Mouse (Mus musculus) hindbrain, postnatal 0 days (tissue): ENCODE results near the gene Olfr30. TPM values are rescaled to one million over a fixed set of nuclear protein-coding genes. Genes with fewer than 3 reads are reported as not detected.
A peak's percentile ranks its signal among the peaks of the same experiment; 100 is the strongest.
"Not testable (repeated sequence)": the region's sequence is repeated elsewhere in the genome, so short reads cannot be mapped to it uniquely, and the experiment has no call there.

Experiments used
- ATAC-seq: fragments of 200-750 bp; cut with Nextera tagmentation; 2 replicates; pipeline ENCODE4 v1.8.0; 2017; ENCODE audit warnings: mild to moderate bottlenecking, moderate TSS enrichment, moderate library complexity
- DNase-seq: peaks from one replicate; pipeline ENCODE4 v3.0.0-alpha.2; 2015; ENCODE audit warnings: low spot score
- H3K27ac ChIP-seq: fragments of 300-500 bp; sonication (generic); 2 replicates; pipeline ENCODE4 v1.5.1; 2014; ENCODE audit warnings: mild to moderate bottlenecking
- H3K27me3 ChIP-seq: fragments of 300-500 bp; sonication (generic); 2 replicates; pipeline ENCODE4 v1.6.1; 2014; ENCODE audit warnings: low read length, mixed read lengths; ENCODE audit not compliant: insufficient read depth
- H3K36me3 ChIP-seq: fragments of 300-500 bp; sonication (generic); 2 replicates; pipeline ENCODE4 v1.6.1; 2014; ENCODE audit warnings: low read length, mixed read lengths; ENCODE audit not compliant: insufficient read depth
- H3K4me1 ChIP-seq: fragments of 300-500 bp; sonication (generic); 2 replicates; pipeline ENCODE4 v1.6.1; 2014; ENCODE audit warnings: antibody characterized with exemption, low read length, mixed read lengths; ENCODE audit not compliant: insufficient read depth
- H3K4me2 ChIP-seq: fragments of 300-500 bp; sonication (generic); 2 replicates; pipeline ENCODE4 v1.6.1; 2014; ENCODE audit warnings: low read depth, mild to moderate bottlenecking, low read length, moderate library complexity, mixed read lengths
- H3K4me3 ChIP-seq: fragments of 300-500 bp; sonication (generic); 2 replicates; pipeline ENCODE4 v1.5.1; 2014; ENCODE audit warnings: low read length
- H3K9ac ChIP-seq: fragments of 300-500 bp; sonication (generic); replicated peaks from 2 replicates; pipeline ENCODE4 v1.6.1; 2014; ENCODE audit warnings: mild to moderate bottlenecking, low read length, moderate library complexity, mixed read lengths
- H3K9me3 ChIP-seq: fragments of 300-500 bp; sonication (generic); 2 replicates; pipeline ENCODE4 v1.6.1; 2016; ENCODE audit warnings: low read length, mixed read lengths
- CTCF ChIP-seq: IDR thresholded peaks from 2 replicates; pipeline ENCODE4 v1.5.1; 2016; ENCODE audit warnings: antibody characterized with exemption, control low read depth, low read depth
- WGBS: fragments of 180-500 bp; shearing (Covaris S2); extraction: QIAGEN DNeasy Blood & Tissue Kit; methylation state at CpG from one replicate; pipeline ENCODE4 v1.1.7; 2014; 5-methylcytosine and 5-hydroxymethylcytosine counted together
- polyA plus RNA-seq: library from polyadenylated mRNA; unstranded; fragments of >200 nt; fragmentation: Nextera tagmentation; extraction: Ambion mirVana; gene quantifications from 2 replicates; pipeline ENCODE4 v1.2.1, GENCODE M21; 2015
- total RNA-seq: library from RNA; depleted of rRNA; stranded (reverse); fragments of >200 nt; gene quantifications from 2 replicates; pipeline ENCODE4 v1.2.3, GENCODE M21; 2014; rRNA removed

Olfr30 gene
- not detected in 2 replicates for total RNA-seq
- polyA plus RNA-seq: not detected in 2 replicates

GRCm38 (mm10) chr11:58462170-58462569 lies at the start of gene Olfr30:
Gene Olfr30, minus strand, starts transcription at chr11:58462270.
- H3K27me3 ChIP-seq: no peaks in the 10 kb centered on the region
- no peaks in the 10 kb centered on the region for H3K36me3 ChIP-seq
- no peak within 1 kb of the TSS for H3K9ac ChIP-seq
- no peak within 1 kb of the TSS for H3K4me2 ChIP-seq
- H3K9me3 ChIP-seq: no peaks in the 10 kb centered on the region
- ATAC-seq (no peak), DNase-seq (no peak)
- no peak within 1 kb of the TSS for H3K4me3 ChIP-seq
- H3K4me1 ChIP-seq: no peaks in the 10 kb centered on the region
- H3K27ac ChIP-seq: no peak within 1 kb of the TSS
- TF ChIP-seq CTCF: no peak

- H3K9me3 ChIP-seq, H3K27me3 ChIP-seq, H3K4me1 ChIP-seq, DNase-seq, ATAC-seq, H3K27ac ChIP-seq, H3K36me3 ChIP-seq, H3K4me2 ChIP-seq, H3K4me3 ChIP-seq, H3K9ac ChIP-seq: not testable (repeated sequence)
- 91% methylated on average over 19 of the region's 19 CpGs for WGBS
Observed at GRCm38 (mm10) chr11:58509058-58509457, 47.0 kb upstream of the Olfr30 start.

- not testable (repeated sequence) for H3K4me2 ChIP-seq, H3K4me1 ChIP-seq, H3K36me3 ChIP-seq, H3K27me3 ChIP-seq, DNase-seq, H3K4me3 ChIP-seq, ATAC-seq, H3K9me3 ChIP-seq, H3K27ac ChIP-seq, H3K9ac ChIP-seq
Observed at GRCm38 (mm10) chr11:58502472-58502871, 40.4 kb upstream of the Olfr30 start, which contains the start of gene Olfr331. Gene Olfr331, minus strand, starts transcription at chr11:58502572.

GRCm38 (mm10) chr11:58499290-58499689 lies 37.2 kb upstream of the Olfr30 start:
- no peak for ATAC-seq
- H3K9ac ChIP-seq: no peak overlapping the region
- peak; percentile 69 for DNase-seq

GRCm38 (mm10) chr11:58498761-58499160 lies 36.7 kb upstream of the Olfr30 start:
- Histone ChIP-seq H3K27me3 (no peaks in the 10 kb centered on the region), H3K36me3 (no peaks in the 10 kb centered on the region), H3K4me2 (no peak overlapping the region), H3K4me1 (no peaks in the 10 kb centered on the region), H3K4me3 (no peak overlapping the region), H3K27ac (no peak overlapping the region), H3K9ac (no peak overlapping the region), H3K9me3 (no peaks in the 10 kb centered on the region; the same call in 1 of the 2 replicates)
- 78% methylated on average over 9 of the region's 9 CpGs for WGBS
- TF ChIP-seq CTCF: no peak
- DNase-seq (no peak), ATAC-seq (no peak)

More at GRCm38 (mm10) chr11:58499290-58499689, 37.2 kb upstream of the Olfr30 start:
- H3K4me2 ChIP-seq: no peak overlapping the region
- no peaks in the 10 kb centered on the region for H3K4me1 ChIP-seq
- TF ChIP-seq CTCF: peak; percentile 60
- H3K9me3 ChIP-seq: no peaks in the 10 kb centered on the region; the same call in 1 of the 2 replicates
- no peaks in the 10 kb centered on the region for H3K36me3 ChIP-seq
- H3K4me3 ChIP-seq: no peak overlapping the region
- H3K27ac ChIP-seq: no peak overlapping the region
- H3K27me3 ChIP-seq: no peaks in the 10 kb centered on the region
- 37% methylated on average over 3 of the region's 3 CpGs for WGBS

- Histone ChIP-seq H3K27ac (no peak within 1 kb of the TSS), H3K9ac (no peak within 1 kb of the TSS), H3K9me3 (no peaks in the 10 kb centered on the region; the same call in 1 of the 2 replicates), H3K36me3 (no peaks in the 10 kb centered on the region), H3K4me3 (no peak within 1 kb of the TSS), H3K4me2 (no peak within 1 kb of the TSS), H3K4me1 (no peaks in the 10 kb centered on the region), H3K27me3 (no peaks in the 10 kb centered on the region)
- ATAC-seq: no peak
- no peak for DNase-seq
- TF ChIP-seq CTCF: no peak
- 54% methylated on average over 2 of the region's 2 CpGs for WGBS
Observed at GRCm38 (mm10) chr11:58492455-58492854, 30.4 kb upstream of the Olfr30 start, which contains the start of gene Olfr332. Gene Olfr332, minus strand, starts transcription at chr11:58492555.

GRCm38 (mm10) chr11:58453592-58453991 lies 8.5 kb downstream of the Olfr30 start:
- no peak for TF ChIP-seq CTCF
- ATAC-seq (no peak), DNase-seq (no peak)
- no peaks in the 10 kb centered on the region for H3K36me3 ChIP-seq
- WGBS: 71% methylated on average over 4 of the region's 4 CpGs
- no peaks in the 10 kb centered on the region for H3K27me3 ChIP-seq
- no peak overlapping the region for H3K9ac ChIP-seq
- H3K4me3 ChIP-seq: no peak overlapping the region
- H3K27ac ChIP-seq: no peak overlapping the region
- no peaks in the 10 kb centered on the region; the same call in 1 of the 2 replicates for H3K9me3 ChIP-seq
- no peak overlapping the region for H3K4me2 ChIP-seq
- H3K4me1 ChIP-seq: no peaks in the 10 kb centered on the region
